Mouse (Mus musculus) E14TG2a.4 (cell line): ENCODE results near the gene Pdcd7.

Source experiments
- CTCF ChIP-seq: conservative IDR thresholded peaks from 2 replicates; pipeline ENCODE4 v1.5.1; 2014; ENCODE audit warnings: low read length
- NANOG ChIP-seq: IDR thresholded peaks from 2 replicates; pipeline ENCODE4 v1.6.1; 2014; ENCODE audit warnings: borderline replicate concordance, low read length, mixed read lengths
- POU5F1 ChIP-seq: IDR thresholded peaks from 2 replicates; pipeline ENCODE4 v1.6.1; 2014; ENCODE audit warnings: low read length, borderline replicate concordance

DNA sequence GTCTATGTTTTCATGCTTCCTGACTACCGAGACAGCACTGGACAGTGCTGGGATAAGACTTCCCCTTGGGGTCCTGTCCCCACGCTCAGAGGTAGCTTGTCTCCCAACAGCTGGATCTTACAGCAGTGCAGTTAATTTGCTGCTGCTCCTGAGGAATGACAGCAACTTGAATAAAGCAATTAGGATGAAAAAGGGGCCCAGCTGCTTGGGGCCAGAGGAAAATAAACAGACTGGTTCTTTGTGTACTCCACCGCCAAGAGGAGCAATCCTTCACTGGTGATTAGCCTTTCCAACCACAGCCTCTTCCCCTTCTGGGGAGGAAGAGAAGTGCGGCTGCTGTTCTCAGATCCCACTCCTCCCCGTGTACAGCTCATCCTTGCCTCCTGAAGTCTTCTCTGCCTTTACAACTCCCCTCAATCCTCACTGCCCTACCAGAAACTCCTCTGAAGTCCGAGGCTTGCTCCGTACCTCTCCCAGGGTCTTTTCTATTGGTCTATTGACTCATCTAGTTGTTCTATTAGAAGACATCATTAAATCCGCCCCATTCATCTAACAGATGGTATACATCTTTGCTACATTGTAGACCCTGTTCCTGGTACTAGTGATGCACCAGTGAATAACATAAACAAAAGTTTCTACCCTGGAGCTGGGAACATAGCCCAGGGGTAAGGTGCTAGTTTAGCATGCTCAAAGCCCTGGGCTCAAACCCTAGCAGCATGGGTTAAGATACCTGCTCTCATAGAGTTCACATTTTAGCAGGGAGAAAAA, 40.7 kb downstream of the Pdcd7 start:
- TF ChIP-seq CTCF, result peak; percentile 5; the same call in 1 of the 2 replicates
- TF ChIP-seq POU5F1, result no peak
- no peak for TF ChIP-seq NANOG
